Mouse (Mus musculus) left cerebral cortex, postnatal 4 days (tissue): ENCODE data around the gene Ankrd27. TPM values are rescaled to one million over a fixed set of nuclear protein-coding genes. Genes with fewer than 3 reads are reported as not detected.
A peak's percentile ranks its signal among the peaks of the same experiment; 100 is the strongest.
"Not testable (repeated sequence)": the region's sequence is repeated elsewhere in the genome, so short reads cannot be mapped to it uniquely, and the experiment has no call there.

Experiments
- DNase-seq: peaks from one replicate; pipeline ENCODE4 v3.0.0-alpha.2; 2022
- intact Hi-C: fragments of 180-260 bp; cut with DNase I; formaldehyde crosslinking; loops from one replicate; pipeline ENCODE4 v1.15.1; 2025
- total RNA-seq, 2 experiments: library from RNA; stranded (reverse); gene quantifications; 2 replicates each; pipeline ENCODE4 v1.2.3; 2021

The Ankrd27 gene
- 10 to 100 TPM; 56.1 to 63.3 TPM for total RNA-seq

DNA sequence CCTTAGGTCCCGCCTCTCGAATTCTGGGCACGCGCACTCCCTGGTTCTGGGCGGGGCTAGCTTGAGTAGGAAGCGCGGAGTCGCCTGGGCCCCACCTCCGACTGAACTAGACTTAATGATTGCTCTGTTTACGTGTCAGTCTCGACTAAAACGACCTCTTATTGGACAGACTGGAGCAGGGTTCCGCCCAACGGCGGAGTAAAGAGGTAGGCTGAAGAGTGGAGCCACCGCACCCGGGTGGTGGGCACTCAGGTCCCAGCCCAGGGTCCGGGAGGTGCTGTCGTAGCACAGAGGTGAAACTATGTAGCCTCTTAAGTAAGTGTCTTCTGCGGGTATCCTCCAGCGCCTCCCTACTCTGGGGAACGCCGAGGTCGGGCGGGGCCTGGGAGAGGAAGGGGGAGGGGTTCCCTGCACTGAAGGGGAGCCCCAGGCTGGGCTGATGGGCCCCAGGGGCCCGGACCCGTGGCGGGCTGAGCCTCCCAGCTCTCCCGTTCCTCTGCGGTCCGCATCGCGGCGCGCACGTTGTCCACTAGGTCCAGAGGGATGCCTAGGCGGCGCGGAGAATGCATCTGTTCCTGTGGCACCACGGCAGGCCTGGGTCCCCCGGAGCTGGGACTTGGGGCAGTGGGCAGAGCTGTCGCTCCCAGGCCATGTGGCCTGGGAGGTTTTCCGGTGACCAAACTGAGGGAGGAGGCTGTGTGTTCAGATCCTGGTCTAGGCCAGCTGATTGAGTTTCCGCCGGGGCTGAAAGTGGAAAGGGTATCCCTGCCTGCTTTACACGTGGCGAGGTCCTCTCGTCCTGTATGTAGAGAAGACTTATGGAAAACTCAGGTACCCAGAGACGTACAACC, at the start of gene Ankrd27:
TSS of gene Ankrd27 (plus strand) at position 190 of the 851 bp plus-strand sequence.
- intact Hi-C loops, result no loop called here
- DNase-seq, result peak; percentile 95

DNA sequence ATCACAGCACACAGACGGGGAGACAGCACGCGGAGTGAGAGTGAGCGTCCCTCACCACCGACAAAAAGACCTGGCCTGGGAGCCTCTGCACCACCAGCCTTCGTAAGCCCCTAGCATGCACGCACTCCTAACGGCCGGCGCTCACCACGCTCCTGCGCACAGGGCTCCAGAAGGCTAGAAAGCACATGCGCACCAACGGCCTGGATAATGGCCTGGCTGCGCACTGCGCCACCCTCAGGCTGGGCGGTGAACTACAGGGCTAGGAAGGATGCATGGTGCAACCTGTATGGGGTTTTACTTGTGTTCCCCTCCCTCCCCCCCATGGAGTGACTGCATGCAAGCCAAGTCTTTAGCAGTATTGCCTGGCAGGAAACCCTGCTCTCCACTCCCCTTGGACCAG, 48.5 kb upstream of the Ankrd27 start, which contains the start of gene Tdrd12:
TSS of gene Tdrd12 (minus strand) at position 184 of the 400 bp plus-strand sequence.
- intact Hi-C loops, result no loop called here
- DNase-seq, result no peak

DNA sequence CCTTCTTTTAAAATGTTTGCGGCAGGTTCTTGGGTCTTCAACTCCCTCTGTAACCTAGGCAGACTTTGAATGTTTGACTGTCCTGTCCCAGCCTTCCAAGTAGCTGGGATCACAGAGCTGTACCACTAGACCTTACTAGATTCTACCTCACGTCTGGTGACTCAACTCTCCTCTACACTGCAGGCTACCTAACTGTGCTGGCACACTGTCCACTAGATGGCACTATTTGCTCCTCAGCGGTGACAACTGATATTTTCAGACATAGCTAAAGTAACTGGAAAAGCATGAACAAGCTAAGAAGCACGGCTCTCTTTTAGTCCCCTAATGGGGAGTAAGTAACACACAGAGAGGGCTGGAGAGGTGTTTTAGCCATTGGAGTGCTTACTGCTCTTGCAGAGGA, 40.2 kb upstream of the Ankrd27 start:
- intact Hi-C loops, result no loop called here
- DNase-seq, result peak; percentile 59

DNA sequence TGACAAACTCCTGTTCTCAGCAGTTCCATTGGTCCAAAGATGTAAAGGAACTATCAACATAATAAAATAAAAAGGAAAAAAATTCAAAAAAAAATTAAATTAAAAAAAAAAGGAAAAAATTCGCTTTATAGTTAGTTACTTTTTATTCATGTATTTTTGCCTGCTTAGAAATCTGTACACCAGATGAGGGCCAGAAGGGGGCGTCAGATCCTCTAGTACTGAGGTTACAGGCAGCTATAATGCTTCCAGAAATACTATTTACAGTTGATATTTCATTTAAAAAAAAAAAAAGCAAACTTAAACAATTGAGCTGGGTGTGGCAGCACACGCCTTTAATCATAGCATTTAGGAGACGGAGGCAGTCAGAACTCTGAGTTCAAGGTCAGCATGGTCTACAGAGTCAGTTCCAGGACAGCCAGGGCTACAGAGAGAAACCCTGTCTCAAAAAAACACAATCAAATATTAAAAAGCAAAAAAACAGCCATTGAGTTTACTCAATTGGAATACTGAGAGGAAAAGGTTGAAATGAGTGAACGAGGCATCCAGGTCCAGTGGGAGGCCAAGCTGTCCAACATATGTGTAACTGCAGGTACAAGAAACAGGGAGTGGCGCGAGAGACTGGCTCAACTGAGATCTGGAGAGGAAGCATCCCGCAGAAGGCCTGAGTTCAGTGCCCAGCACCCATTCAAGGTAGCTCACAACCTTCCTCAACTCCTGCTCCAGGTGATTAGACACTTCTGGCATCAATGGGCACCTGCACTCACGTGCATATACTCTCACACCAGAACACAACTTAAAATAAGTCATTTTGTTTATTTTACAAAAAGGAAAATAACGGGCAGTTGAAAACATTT, 32.1 kb upstream of the Ankrd27 start:
- intact Hi-C loops, result loop anchor here (10.0 kb wide), 1 partner anchor 81 kb away; no protein-coding TSS in a partner anchor
- DNase-seq, result peak; percentile 31

DNA sequence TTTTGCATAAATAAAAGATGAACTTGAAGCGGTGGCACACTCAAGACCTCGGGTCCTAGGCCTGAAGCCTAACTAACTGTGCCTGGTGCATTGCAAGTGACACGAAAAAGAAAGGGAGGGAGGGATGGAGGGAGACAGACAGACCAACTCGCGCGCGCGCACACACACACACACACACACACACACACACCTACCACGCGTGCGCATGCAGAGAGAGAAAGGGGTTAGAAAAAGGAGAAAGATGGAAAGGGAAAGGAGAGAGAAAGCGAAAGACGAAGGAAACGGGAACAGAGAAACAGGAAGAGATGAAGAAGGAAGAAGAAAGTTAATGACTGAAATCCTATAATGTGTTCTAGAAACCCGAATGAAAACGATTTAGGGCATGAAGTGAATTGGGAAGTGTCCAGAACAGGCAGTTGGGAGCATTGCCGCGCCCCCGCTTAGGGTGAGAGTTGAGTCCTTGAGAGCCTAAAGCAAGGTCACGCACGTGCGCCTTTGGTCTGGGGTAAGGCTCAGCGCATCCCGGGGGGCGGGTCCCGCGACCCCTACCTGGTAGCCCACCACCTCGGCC, 31.4 kb upstream of the Ankrd27 start:
- peak; percentile 38 for DNase-seq
- intact Hi-C loops, result loop anchor here (10.0 kb wide), 1 partner anchor 80 kb away; no protein-coding TSS in a partner anchor

DNA sequence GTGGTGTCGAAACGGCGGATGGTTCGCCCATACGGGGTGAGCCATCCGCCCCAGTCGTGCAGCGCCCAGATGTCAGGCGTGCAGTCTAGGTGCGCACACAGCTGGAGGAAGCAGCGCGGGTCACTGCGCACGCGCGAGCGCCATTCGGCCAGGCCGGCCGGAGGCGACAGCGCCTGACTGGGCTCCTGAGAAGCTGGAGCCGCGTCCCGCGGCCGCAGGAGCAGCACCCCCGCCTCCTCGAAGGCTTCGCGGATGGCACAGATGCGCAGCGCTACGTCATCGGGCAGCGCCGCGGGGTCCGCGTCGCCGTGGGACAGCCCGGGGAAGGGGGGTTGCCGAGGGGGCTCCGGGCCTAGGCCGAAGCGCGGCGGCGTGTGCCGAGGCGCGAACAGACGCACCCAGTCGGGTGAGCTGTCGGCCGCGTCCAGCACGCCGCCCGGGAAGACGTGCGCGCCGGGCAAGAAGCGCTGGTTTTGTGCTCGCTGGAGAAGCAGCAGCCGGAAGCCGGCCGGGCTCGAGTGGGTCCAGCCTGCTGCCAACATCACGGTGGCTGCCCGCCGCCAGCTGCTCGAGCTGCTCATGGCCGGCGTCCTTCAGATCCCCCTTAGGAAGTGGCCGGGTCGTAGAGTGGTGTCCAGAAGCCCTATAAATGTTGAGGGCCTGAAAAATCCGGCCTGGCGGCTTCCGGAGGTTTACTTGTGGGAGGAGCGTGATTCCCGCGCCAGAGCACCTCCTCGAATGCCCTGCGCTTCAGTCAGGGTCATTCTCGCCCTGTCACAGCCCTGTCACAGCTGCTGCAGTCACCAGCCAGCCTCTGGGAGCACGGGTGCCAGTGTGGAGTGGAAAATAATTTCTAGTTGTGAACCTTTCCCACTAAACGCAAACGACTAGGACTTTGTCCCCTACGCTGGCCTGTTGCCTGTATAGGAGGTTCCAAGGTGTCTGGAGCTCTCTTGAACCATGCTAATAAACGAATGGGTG, 30.5 kb upstream of the Ankrd27 start:
- intact Hi-C loops, result loop anchor here (10.0 kb wide), 1 partner anchor 79 kb away; no protein-coding TSS in a partner anchor
- DNase-seq, result peak; percentile 91

DNA sequence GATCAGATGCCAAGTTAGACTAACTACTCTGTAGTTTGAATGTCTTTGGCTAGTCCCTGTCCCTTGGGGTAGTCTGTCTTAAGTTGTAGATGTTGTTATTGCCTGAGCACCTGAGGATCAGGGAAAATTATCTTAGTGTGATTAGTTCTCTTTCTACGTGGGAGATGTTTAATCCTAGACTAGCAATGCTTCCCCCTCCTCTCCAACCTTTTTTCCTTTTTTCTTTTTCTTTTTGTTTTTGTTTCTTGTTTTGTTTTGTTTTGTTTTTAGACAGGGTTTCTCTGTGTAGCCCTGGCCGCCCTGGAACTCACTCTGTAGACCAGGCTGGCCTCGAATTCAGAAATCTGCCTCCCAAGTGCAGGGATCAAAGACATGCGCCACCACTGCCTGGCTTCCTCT, 29.8 kb upstream of the Ankrd27 start, which contains the start of gene Nudt19:
TSS of gene Nudt19 (minus strand) at position 100 of the 399 bp plus-strand sequence.
- no peak for DNase-seq
- intact Hi-C loops, result loop anchor here (10.0 kb wide), 1 partner anchor 79 kb away; no protein-coding TSS in a partner anchor

DNA sequence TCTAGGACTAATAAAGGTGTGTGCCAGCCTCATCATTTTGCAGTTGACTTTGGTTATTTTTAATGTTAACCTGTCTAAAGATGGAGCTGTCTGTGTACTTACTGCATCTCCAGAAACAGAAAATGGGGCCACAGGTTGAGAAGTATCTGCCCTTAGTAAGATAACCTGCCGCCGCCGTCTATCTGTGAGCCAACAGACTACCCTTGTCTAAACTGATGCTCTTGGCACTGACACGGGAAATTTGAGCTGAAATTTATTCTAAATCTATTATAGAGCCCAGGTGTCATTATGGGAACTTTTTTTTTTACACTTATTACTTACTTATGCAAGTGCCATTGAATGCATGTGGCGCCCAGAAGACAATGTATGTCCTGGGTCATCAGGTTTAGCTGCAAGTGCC, 29.1 kb upstream of the Ankrd27 start:
- no peak for DNase-seq
- intact Hi-C loops, result loop anchor here (10.0 kb wide), 1 partner anchor 78 kb away; no protein-coding TSS in a partner anchor

DNA sequence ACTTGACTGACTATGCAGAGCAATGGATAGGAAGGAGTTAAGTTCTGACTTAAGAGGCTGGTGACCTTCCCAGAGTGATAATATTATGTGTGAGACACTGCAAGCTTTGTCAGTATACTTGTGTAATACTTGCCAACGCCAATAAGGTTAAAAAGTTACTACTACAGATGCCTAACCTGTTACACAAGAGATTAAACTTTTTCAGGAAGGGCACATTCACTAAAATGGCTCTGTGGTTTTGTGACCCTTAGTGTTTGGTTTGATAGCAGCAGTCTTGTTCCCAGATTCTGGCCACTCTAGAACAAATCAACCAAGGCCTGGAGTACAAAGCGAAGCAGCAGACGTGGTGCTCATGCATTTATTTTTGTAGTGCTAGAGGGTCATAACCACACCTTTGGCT, 28.5 kb upstream of the Ankrd27 start:
- no peak for DNase-seq
- intact Hi-C loops, result loop anchor here (10.0 kb wide), 1 partner anchor 77 kb away; no protein-coding TSS in a partner anchor

DNA sequence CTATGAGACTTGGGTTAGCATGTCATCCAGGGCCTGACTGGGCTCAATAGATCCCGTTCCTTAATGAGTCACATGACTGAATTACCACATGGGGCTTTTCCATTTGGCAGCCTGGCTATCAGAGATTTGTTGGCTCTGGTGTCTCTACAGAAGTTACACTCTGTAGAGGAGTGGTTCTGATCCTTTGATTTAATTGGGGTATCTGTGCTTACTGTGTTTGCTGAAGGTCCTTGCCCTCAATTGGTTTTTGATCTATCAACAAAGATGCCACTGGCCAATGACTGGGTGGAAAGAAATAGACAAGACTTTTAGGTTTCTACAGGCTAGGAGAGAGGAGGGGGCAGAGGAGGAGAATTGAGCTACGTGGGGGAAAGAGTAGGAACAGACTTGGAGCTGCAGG, 27.4 kb upstream of the Ankrd27 start:
- no peak for DNase-seq
- intact Hi-C loops, result loop anchor here (10.0 kb wide), 1 partner anchor 76 kb away; no protein-coding TSS in a partner anchor

DNA sequence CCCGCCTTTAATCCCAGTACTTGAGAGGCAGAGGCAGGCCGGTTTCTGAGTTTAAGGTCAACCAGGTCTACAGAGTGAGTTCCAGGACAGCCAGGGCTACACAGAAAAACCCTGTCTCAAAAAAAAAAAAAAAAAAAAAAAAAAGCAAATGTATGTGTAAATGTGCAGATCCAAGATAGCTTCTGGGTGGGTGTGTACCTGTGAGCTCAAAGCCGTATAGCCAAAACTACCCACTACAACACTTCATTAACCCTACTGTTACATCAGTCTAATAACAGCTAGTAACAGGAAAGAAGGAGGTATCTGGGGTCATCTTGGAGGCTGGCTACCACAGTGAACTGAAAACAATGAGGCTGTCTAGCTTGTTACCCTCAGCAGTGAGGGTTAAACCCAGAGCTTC, 26.2 kb upstream of the Ankrd27 start:
- intact Hi-C loops, result loop anchor here (10.0 kb wide), 1 partner anchor 75 kb away; no protein-coding TSS in a partner anchor
- no peak for DNase-seq

DNA sequence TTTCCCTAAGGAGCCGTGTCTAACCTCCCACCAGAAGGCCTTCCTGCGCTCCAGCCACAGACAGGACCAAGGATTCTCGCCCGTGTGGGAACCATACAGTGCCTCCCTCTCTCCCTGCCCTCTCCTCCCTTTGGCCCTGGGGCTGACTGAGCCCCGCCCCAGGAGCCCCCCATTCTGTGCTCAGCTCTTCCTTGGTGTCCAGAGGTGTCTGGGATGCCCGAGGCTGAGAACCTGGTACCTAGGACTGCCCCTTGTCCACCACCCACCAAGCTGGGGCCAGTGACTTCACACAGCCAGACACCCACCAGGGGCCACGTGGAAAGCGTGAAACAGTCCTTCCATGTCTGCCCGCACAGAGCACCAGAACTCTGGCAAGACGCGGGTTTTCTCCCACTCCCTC, 23.0 kb upstream of the Ankrd27 start:
- no peak for DNase-seq
- intact Hi-C loops, result no loop called here

DNA sequence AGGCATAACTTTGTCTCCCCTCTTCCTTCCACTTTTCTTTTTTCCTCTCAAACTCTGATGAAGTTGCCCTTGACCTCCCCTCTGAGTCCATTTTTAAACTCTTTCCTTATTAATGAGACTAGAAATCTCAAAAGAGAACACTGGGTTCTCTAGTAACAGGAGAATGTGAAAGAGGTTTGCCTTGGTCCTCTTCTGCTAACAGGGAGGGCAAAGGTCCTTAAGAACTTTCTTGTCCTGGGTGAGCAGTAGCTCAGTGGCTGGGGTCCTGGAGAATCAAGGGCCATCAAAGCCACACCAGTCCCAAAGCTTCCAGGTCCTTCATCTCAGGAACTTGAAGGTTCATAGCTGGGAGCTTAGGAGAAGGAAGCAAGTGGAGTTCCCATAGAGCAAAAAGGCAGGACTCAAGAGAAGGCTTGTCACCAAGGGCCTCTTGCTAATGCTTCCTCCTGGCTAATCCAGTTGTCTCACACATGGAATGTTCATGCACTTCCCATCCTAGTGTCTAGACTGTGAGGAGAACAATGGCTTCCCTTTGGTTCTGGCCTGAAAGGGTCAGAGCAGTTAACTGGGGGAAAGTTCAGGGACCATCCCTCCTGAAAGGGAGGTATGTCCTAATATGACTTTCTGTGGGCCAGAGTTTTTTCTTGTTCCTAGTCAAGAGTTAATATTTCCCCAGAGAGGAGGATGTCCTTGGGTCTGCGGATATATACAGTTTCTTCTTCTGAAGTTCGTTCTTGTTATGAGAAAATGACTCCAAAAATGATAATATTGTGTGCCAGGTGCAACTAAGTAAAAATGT, 21.8 kb upstream of the Ankrd27 start:
- DNase-seq, result no peak
- intact Hi-C loops, result no loop called here

DNA sequence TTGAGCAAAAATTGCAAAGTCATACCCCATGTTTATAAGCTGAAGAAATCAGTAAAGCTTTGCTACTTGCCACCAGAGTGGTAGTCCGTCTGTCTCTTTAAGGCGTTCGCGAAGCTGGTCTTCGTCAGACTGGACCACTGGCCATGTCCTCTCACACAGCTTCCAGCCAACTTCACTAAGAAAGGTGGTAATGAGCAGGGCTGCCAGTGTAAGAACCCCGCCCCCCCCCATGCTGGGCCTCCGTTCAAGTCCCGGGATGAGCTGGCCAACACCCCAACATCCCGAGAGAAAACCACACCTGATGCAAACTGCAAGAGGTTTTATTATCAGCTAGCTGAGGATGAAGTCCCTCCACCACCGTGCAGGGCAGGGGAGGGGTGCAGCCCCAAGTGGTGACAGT, 21.2 kb upstream of the Ankrd27 start:
- DNase-seq, intact Hi-C loops: not testable (repeated sequence)

DNA sequence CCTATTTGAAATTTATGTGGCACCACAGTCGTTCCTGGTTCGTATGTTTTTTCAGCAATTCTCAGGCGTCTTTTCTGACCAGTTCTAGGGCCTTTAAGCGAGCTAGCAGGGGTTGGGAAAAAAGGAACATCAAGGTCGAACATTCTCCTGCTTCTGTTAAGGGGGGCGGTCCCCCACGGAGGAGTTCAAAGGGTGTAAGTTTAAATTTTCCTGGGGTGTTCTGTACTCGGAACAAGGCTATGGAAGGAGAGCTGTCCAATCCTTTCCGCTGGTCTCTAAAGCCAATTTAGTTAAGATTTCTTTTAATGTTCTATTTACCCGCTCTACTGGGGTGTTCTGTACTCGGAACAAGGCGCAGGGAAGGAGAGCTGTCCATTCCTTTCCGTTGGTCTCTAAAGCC, 20.1 kb upstream of the Ankrd27 start:
- DNase-seq, intact Hi-C loops: not testable (repeated sequence)

DNA sequence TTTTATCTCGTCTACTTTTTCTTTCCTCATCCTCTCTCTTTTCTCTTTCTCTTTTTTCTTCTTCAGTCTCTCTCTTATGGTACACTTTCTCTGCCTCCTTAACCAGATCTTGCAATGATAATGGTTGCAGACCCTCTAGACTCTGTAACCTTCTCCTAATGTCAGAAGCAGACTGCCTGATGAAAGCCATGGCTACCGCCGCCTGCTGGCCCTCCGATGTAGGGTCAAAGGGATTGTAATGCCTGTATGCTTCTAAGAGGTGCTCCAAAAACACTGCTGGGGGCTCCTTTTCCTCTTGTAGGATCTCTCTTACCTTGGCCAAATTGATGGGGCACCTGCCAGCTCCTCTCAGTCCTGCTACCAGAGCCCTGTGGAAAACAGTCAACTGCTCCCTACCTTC, 16.3 kb upstream of the Ankrd27 start:
- intact Hi-C loops, DNase-seq: not testable (repeated sequence)

DNA sequence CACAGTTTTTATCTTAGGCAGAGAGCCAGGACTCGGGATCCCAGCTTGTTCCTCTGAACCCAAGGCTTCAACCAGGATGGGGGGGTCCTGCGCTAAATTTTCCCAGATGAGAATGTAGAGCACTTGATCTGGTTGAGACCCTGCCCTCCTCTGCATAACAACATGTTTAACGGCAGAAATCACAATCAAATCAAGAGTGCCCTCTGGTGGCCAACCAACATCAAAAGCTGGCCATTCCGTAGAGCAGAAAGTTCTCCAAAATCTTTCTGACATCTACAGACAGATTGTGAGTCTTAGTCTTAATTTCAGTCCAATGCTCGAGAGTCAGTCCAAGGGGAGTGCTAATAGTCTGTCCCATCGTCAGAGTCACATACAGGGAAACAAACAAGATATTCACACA, 15.2 kb upstream of the Ankrd27 start:
- intact Hi-C loops, result not testable (repeated sequence)

DNA sequence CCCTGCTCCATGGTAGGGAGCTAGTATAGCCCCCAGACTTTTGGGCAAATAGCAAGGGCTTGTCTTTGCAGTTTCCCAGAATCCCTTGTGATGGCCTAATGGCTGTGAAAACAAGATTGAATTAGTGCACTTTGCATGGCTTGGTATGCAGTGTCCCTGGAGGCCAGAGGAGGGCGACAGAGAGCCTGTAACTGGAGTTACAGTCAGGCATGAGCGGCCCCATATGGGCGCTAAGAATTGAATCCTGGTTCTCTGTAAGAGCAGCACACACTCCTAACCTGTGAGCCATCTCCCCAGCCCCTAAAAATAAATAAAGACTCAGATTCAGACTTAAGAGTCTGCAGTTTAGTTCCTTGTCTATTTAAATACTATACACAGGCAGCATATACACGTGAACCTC, 6.2 kb upstream of the Ankrd27 start:
- intact Hi-C loops, result no loop called here
- DNase-seq, result peak; percentile 46

More for the DNA sequence above, 15.2 kb upstream of the Ankrd27 start:
- not testable (repeated sequence) for DNase-seq
